Mouse (Mus musculus): ENCODE results near the gene Emilin3.

Gene Emilin3

GRCm38 (mm10) chr2:160916714-160917113 is 4.6 kb upstream of the Emilin3 start:
- DNase-seq (ENCODE audit: low spot score): no peak

GRCm38 (mm10) chr2:160915821-160916610 is 3.9 kb upstream of the Emilin3 start:
- DNase-seq (ENCODE audit: low spot score): no peak

DNA sequence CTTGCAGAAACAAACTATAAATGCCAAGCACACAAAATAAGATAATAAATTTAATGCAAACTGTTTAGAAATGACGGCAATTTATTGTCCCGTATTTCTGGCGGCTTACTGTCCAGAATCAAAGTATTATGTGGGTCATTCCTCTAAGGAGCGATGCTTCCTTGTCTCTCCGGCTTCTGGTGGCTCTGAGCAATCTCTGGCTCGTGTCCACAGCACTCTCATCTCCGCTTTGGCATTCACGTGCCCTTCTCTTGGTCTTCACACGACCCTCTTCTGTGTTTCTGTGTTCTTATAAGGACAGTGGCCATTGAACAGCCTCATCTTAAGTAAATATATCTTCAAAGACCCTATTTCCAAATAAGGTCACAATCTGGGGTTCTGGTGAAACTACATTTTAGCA is 2.5 kb upstream of the Emilin3 start:
- no peak for DNase-seq (ENCODE audit: low spot score)

DNA sequence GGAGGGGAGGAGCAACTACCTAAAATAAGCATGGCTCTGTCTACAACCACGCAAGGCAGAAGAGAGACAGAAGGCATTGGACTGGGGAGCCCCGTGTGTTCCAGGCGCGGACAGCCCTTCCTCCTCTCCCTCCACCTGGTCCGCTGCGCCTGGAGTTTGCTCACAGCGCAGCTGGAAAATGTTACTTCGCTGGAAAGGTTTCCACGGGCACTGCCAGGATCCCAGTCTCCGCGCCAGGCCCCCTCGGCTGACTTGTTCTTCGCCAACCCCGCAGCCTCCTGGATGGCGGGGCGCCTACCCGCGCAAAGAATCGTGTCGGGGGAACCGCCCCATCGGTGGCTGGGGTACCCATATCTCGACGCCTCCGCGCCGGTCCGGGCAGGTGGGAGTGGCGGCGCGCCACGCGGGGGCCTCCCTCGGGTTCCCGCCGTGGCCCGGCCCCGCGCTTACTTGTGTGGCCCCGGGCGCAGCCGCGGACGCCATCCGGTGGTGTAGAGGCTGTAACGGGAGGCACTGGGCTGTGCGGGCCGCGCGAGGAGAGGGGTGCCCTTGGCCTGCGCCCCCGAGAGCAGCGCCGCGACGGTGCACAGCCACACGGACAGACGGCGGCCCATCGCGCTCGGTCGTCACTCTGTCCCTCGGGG is 448 bp downstream of the Emilin3 start:
- no peak for DNase-seq (ENCODE audit: low spot score)

- no peak for DNase-seq (ENCODE audit: low spot score)
Observed at GRCm38 (mm10) chr2:160910633-160911032, 1.5 kb downstream of the Emilin3 start.

DNA sequence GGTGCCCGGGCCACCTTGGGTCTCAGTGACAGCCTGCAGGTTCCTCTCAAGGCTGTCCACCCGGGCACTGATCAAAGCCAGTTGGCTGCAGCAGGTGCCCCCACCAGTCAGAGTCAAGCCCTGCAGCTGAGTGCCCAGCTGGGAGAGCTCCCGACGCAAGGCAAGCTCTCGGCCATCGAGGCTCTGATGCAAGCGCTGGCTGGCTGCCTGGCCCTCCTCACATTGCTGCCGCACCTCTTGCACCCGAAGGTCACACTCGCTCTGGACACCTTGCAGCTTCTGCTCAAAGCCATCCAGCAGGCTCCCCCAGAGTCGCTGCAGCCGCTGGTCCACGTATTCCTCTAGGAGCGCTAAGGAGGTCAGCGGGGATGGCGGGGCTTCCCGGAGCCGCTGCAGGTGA is 3.5 kb downstream of the Emilin3 start:
- DNase-seq (ENCODE audit: low spot score): no peak

DNA sequence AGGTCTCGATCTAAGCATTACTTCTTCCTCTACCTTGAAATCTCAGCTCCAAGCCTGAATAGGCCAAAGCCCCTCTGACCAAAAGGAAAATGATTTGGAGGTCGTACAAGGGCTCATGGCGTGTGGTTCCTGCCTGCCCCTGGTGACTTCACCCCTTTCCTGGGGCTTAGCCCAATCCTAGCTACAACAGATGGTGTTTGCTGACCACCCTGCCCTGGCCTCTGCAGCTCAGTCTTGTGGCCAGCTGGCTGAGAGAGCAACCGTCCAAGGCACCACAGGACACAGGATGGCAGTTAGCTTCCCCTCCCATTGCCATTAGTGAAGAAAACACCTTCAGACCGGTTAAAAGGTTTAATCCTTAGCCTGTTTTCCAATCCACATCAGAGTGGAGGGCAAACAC is 6.0 kb downstream of the Emilin3 start:
- no peak for DNase-seq (ENCODE audit: low spot score)

DNA sequence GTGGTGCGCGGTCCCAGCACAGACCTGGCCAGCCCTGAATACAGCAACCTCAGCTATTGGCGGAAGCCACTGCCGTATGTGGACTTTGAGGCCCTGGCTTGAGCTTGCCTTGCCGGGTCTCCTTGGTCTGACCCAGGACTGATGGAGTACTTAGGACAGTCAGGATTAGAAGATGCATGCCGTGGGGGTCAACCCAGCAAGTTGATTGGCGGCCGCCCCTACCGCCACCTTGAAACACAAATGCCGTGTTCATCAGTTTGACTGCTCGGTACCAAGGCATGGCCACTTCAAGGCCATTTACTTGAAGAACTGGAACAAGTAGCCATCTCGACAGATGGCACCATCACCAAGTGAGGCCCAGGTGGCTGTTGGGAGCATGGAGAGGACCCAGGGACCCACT is 6.8 kb downstream of the Emilin3 start:
- no peak for DNase-seq (ENCODE audit: low spot score)

DNA sequence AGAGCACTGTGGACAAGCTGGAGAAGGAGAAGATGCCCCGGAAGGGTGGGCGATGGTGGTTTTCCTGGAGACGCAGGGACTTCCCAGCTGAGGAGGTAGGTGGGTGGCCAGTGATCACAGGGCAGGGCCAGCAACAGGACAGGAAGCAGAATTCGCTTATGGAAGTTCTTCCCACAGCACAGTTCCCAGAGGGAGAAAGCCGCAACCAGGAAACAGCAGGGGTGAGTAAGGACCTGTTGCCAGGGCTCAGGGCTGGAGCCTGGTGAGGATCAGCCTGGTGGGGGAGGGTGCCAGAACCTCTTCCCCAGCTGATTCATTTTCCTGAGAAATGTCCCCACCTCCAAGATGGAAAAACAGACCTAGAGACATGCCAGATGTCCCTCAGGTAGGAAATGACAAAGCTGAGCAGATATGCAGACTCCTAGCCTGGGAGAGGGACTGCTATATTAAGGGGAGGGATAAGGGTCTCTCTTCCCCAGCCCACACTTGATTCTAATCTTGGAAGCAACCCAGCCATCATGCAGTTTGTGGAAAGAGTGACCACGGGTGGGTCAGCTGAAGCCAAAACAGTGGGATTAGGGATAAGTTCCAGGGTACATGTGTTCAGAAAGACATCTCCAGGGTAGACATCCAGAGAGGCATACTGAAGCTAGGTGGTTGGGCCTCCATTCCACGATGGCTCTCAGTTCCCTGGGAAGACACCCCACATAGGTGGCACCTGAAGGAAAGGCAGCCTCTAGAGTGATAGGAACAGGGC is 10.3 kb downstream of the Emilin3 start:
- no peak for DNase-seq (ENCODE audit: low spot score)

- no peak for DNase-seq (ENCODE audit: low spot score)
Observed at GRCm38 (mm10) chr2:160891697-160892096, 20.4 kb downstream of the Emilin3 start.

- DNase-seq (ENCODE audit: low spot score): no peak
Observed at GRCm38 (mm10) chr2:160891045-160891444, 21.1 kb downstream of the Emilin3 start.

DNA sequence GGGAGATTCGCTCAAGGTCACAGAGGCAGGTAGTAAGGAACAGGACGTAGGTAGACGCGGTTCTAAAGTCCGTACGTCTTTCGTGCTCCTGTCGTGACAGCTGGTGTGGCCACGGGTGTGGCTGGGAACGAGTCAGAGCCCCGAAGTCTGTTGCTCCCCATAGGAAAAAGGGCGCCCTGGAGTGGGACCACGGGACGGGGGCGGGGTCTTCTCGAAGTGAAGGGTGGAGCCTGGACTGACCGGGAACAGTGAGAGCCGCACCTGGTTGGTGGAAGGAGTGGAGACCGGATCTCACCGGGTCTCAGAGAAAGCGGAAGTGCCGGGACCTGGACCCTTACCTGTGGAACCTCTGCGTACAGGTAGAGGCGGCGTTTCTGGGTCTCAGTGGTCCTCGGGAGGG is 24.3 kb downstream of the Emilin3 start:
- DNase-seq (ENCODE audit: low spot score): peak; percentile 73

DNA sequence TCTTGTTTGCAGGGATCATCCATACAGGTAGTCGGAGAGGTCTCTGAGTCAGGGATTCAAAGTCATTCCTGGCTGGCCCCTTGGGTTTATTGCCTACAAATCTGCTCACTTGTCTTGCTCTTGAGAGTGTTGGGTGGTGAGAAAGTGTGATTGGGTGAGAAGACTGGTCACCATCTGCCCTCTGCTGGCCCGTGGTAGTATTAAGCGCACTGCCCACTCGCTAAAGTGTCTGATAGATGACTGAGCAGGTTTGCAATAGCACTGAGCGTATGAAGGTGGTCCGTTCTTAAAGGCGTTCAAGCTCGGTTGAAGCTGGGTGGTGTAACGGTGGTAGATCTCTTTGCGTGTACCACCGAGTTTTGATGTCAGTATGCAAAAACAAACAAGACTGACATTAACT is 24.8 kb downstream of the Emilin3 start:
- peak; percentile 90 for DNase-seq (ENCODE audit: low spot score)

DNA sequence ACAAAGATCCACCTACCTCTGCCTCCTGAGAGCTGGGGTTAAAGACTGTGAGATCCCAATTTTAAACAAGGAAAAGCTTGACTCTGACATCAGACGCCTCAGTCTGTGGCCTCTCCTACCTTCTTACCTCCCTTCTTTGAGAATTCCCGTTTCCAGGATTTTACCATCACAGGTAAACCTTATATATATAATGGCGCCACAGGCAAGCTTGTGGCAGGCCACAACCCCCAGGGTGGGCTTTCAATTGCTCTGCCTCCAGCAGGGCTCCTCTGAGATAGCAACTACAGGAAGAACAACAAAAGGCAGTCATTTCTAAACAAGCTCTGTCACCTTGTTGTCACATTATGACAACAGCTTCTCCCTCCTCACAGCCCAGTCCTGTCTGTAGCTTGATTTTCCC is 25.9 kb downstream of the Emilin3 start:
- no peak for DNase-seq (ENCODE audit: low spot score)

DNA sequence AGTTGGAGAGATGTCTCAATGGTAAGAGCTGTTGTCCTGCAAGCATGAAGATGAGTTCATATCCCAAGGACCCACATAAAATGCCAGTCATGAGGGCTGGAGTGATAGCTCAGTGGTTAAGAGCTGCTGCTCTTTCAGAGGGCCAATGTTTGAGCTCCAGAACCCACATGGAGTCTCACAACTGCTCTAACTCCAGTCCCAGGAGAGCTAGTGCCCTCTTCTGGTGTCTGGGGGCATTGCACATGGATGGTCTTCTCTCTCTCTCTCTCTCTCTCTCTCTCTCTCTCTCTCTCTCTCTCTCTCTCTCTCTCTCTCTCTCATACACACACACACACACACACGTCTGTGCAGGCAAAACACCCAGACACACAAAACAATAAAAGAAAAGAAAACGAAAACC is 27.3 kb downstream of the Emilin3 start:
- DNase-seq (ENCODE audit: low spot score): peak; percentile 49

- DNase-seq (ENCODE audit: low spot score): peak; percentile 76
Observed at GRCm38 (mm10) chr2:160883912-160884311, 28.2 kb downstream of the Emilin3 start.

DNA sequence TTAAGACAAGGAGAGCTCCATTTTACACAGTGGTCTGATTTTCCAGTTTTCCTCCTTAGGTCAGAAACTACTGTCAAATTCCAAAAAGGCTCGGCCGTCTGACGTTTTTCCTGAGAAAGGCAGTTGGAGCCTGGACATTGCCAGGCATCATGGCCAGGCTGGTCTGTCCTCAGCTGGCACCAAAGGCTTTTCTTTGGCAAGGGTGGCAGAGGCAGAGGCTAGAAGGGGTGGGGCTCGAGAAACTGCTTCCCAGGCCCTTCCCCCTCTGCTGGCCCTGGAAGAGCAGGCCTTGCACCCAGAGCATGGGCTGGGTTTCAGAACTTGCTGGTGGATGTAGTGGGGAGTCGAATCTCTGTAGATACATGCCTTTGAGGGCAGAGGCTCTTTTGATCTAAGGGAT is 29.7 kb downstream of the Emilin3 start:
- no peak for DNase-seq (ENCODE audit: low spot score)

DNA sequence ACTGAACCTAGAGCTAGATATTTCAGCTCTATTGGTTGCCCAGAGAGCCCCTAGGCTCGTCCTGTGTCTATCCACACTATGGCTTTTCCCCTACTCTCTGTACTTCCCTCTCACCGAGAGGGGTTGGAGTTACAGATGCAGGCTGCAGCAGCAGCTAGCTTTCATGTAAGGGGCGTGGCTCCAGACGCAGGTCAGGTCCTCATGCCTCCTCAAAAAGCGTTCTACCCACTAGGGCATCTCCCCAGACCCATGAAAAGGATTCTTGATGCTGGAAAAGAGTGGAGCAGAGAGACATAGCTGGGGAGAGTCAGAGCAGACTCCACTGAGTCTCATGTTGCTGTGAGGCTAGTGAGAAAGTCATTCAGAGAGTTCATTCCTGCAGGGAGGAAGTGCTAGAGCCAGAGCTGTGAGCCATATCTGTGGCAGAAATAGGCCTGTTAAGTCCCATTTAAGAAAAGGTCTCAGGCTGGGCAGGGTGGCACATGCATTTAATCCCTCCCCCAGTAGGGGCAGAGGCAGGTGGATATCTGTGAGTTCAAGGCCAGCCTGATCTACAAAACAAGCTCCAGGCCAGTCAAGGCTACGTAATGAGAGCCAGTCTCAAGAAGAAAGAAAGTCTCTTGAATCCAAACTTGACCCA is 30.5 kb downstream of the Emilin3 start:
- DNase-seq (ENCODE audit: low spot score): no peak

DNA sequence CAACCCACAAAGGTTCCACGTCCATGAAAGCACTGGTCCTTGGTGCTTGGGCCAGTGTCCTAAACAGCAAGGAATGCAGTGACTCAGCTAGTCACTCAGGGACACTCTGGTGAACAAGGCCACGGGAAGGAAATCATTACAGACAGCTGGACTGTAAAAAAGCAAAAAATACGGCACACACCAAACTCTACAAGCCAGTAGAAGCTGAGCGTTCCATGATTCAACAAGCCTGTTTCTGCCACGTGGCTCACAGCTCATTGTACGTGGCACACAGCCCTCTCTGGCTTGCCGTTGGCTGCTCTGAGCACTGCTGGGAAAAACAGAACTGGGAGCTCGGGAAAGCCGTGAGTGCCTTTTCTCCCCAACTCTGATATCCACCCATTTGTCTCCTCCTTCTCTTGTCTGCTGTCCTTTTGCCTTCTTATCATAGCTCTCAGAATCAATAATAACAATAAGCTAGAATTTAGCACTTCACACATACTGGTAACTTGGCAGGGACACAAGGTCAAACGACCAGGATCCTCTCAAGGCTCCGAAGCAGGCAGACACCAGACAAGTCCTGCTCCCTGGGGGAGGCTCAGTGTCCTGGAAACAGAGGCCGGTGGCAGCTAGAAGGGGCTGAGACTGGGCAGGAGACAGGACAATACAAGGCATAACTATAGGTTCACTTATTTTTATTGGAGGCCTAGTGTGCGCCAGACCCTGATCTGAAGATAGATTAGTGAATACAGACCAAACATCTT is 31.5 kb downstream of the Emilin3 start, which contains the start of gene Lpin3:
TSS of gene Lpin3 (plus strand) at position 218 of the 743 bp plus-strand sequence.
- peak; percentile 68 for DNase-seq (ENCODE audit: low spot score)

GRCm38 (mm10) chr2:160876115-160876514 is 36.0 kb downstream of the Emilin3 start:
- no peak for DNase-seq (ENCODE audit: low spot score)

GRCm38 (mm10) chr2:160874231-160874877 is 37.8 kb downstream of the Emilin3 start:
- no peak for DNase-seq (ENCODE audit: low spot score)

All from lung, postnatal 25 days (tissue).